Mouse (Mus musculus): ENCODE data around the gene Zfp87.

GRCm38 (mm10) chr13:67500908-67501307 is 25.1 kb downstream of the Zfp87 start:
- TF ChIP-seq E2F4 (IDR thresholded peaks at IDR 0.05; ENCODE audit: insufficient read depth): no peak
- no peak for TF ChIP-seq MAX (IDR thresholded peaks at IDR 0.05; ENCODE audit: low read depth)
- no peak for TF ChIP-seq MYOG (IDR thresholded peaks at IDR 0.05; ENCODE audit: control insufficient read depth in 1 of 3, insufficient read depth in 1 of 3, insufficient read length in 2 of 3, low read depth in 2 of 3)
- no peak for TF ChIP-seq POLR2A (IDR thresholded peaks at IDR 0.05; ENCODE audit: insufficient read length, low read depth)
- TF ChIP-seq MYOD1 (IDR thresholded peaks at IDR 0.05; ENCODE audit: control insufficient read depth in 1 of 3, insufficient read length in 2 of 3, low read depth in 2 of 3): no peak
- no peak for TF ChIP-seq POLR2AphosphoS2 (IDR thresholded peaks at IDR 0.05; ENCODE audit: insufficient read length, low read depth)
- TF ChIP-seq USF1 (IDR thresholded peaks at IDR 0.05; ENCODE audit: low read depth): no peak
- TF ChIP-seq SRF (IDR thresholded peaks at IDR 0.05; ENCODE audit: control insufficient read depth, insufficient read length, low read depth): no peak

All from myocyte (in vitro differentiated cells).